Mouse (Mus musculus) myocyte (in vitro differentiated cells): ENCODE results near the gene Cisd2. TPM values are rescaled to one million over a fixed set of nuclear protein-coding genes. Genes with fewer than 3 reads are reported as not detected.

Experiments
- H3K27me3 ChIP-seq: one replicate; pipeline ENCODE4 v1.6.1; 2011; ENCODE audit not compliant: control insufficient read depth, insufficient read depth, insufficient read length
- H3K36me3 ChIP-seq: one replicate; pipeline ENCODE4 v1.6.1; 2011; ENCODE audit not compliant: control insufficient read depth, insufficient read depth
- H3K4me2 ChIP-seq: one replicate; pipeline ENCODE4 v1.6.1; 2011; ENCODE audit warnings: low read depth, control low read depth
- H3K4me3 ChIP-seq: one replicate; pipeline ENCODE4 v1.5.1; 2011; ENCODE audit warnings: mild to moderate bottlenecking, control low read depth, moderate library complexity
- H3K79me2 ChIP-seq: one replicate; pipeline ENCODE4 v1.6.1; 2011; ENCODE audit not compliant: control insufficient read depth, insufficient read depth
- H3ac ChIP-seq: one replicate; pipeline ENCODE4 v1.6.1; 2011; ENCODE audit not compliant: control insufficient read depth, insufficient read length
- CEBPB ChIP-seq: IDR thresholded peaks from 2 replicates; pipeline ENCODE4 v1.6.1; 2011; ENCODE audit warnings: mild to moderate bottlenecking, moderate library complexity; ENCODE audit not compliant: poor library complexity, insufficient read depth, severe bottlenecking
- E2F4 ChIP-seq: IDR thresholded peaks from one replicate; pipeline ENCODE4 v1.6.1; 2011; ENCODE audit warnings: mild to moderate bottlenecking, control low read depth, moderate library complexity; ENCODE audit not compliant: insufficient read depth
- MAX ChIP-seq: IDR thresholded peaks from one replicate; pipeline ENCODE4 v1.6.1; 2011; ENCODE audit warnings: low read depth, mild to moderate bottlenecking, control low read depth
- MYOD1 ChIP-seq, 3 experiments: IDR thresholded peaks; one replicate each; pipeline ENCODE4 v1.6.1; 2011; ENCODE audit warnings: control low read depth in 2 of 3, low read depth in 2 of 3, mild to moderate bottlenecking in 2 of 3, moderate library complexity in 1 of 3; ENCODE audit not compliant: insufficient read length in 2 of 3, control insufficient read depth in 1 of 3
- MYOG ChIP-seq, 3 experiments: IDR thresholded peaks; one replicate each; pipeline ENCODE4 v1.6.1; 2011; ENCODE audit warnings: control low read depth in 2 of 3, low read depth in 2 of 3, mild to moderate bottlenecking in 2 of 3; ENCODE audit not compliant: insufficient read length in 2 of 3, control insufficient read depth in 1 of 3, insufficient read depth in 1 of 3
- POLR2A ChIP-seq: IDR thresholded peaks from one replicate; pipeline ENCODE4 v1.6.1; 2011; ENCODE audit warnings: low read depth, mild to moderate bottlenecking, control low read depth, moderate library complexity; ENCODE audit not compliant: insufficient read length
- POLR2AphosphoS2 ChIP-seq: IDR thresholded peaks from one replicate; pipeline ENCODE4 v1.6.1; 2011; ENCODE audit warnings: low read depth, control low read depth; ENCODE audit not compliant: insufficient read length
- REST ChIP-seq: IDR thresholded peaks from one replicate; pipeline ENCODE4 v1.6.1; 2011; ENCODE audit warnings: mild to moderate bottlenecking, control low read depth, moderate library complexity; ENCODE audit not compliant: insufficient read depth, insufficient read length
- SRF ChIP-seq: IDR thresholded peaks from one replicate; pipeline ENCODE4 v1.6.1; 2011; ENCODE audit warnings: low read depth; ENCODE audit not compliant: control insufficient read depth, insufficient read length
- TCF12 ChIP-seq: IDR thresholded peaks from one replicate; pipeline ENCODE4 v1.6.1; 2011; ENCODE audit warnings: mild to moderate bottlenecking, control low read depth; ENCODE audit not compliant: poor library complexity, insufficient read depth, severe bottlenecking
- TCF3 ChIP-seq: IDR thresholded peaks from one replicate; pipeline ENCODE4 v1.6.1; 2011; ENCODE audit warnings: low read depth, control low read depth; ENCODE audit not compliant: insufficient read length
- USF1 ChIP-seq: IDR thresholded peaks from one replicate; pipeline ENCODE4 v1.6.1; 2011; ENCODE audit warnings: low read depth, mild to moderate bottlenecking, control low read depth, moderate library complexity
- polyA plus RNA-seq: library from polyadenylated mRNA; unstranded; fragments of >200 nt; fragmentation: generic; extraction: Trizol; gene quantifications from one replicate; pipeline ENCODE4 v1.2.1, GENCODE M21; 2012; ENCODE audit warnings: missing spikeins

Cisd2 gene
- polyA plus RNA-seq, 1 experiment = 10.8 TPM

DNA sequence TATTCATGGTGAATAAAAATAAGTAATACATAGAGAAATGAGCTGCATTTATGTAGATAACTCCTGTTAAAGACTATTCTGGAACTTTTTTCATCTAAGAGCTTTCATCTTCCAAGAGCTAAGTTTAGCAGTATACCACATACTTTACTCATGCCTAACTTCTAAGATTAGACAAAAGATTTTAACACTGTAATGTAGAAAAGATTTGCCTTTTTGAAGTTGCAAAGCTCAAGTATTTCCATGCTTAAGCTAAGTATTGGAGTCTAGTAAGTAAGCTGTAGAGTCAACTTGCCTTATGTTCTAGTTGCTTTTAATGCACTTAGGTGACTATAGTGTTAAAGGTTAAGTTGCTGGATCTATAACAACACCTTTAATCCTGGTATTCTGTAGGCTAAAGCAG is 35.3 kb upstream of the Cisd2 start:
- TF ChIP-seq TCF12 (no peak), MYOD1 (IDR thresholded peaks at IDR 0.05; ENCODE audit: control insufficient read depth in 1 of 3, insufficient read length in 2 of 3, low read depth in 2 of 3) (no peak), MYOG (IDR thresholded peaks at IDR 0.05; ENCODE audit: control insufficient read depth in 1 of 3, insufficient read depth in 1 of 3, insufficient read length in 2 of 3, low read depth in 2 of 3) (no peak), REST (no peak), TCF3 (no peak), SRF (no peak), CEBPB (no peak), MAX (no peak), USF1 (no peak), POLR2AphosphoS2 (no peak), E2F4 (no peak), POLR2A (no peak)
- Histone ChIP-seq H3K4me2 (no peak overlapping the region), H3K36me3 (peaks cover 78% of the 10 kb centered on the region), H3ac (no peak overlapping the region), H3K79me2 (peaks cover 53% of the 10 kb centered on the region), H3K4me3 (no peak overlapping the region), H3K27me3 (no peaks in the 10 kb centered on the region)

DNA sequence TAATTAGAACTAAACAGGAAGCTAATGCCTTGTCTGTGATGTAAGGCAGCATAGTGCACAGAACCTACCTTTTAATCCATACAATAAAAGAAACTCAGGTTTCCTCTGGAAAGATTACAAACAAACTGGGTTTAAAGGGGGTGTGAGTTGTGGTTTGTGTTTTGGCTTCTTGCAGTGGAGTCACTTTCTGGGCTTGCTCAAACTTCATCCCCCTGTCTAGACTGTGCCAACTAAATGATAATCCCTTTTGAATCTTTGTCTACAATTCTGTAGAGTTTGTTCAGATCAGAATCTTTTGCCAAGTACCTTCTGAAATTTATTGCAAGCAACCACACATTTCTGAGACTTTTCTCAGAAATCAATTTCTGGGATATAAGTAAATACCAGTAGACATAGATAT is 21.2 kb upstream of the Cisd2 start:
- peaks cover 100% of the 10 kb centered on the region for H3K79me2 ChIP-seq
- H3K27me3 ChIP-seq = no peaks in the 10 kb centered on the region
- no peak overlapping the region for H3ac ChIP-seq
- H3K4me3 ChIP-seq = no peak overlapping the region
- peak overlapping the region; percentile 8 for H3K4me2 ChIP-seq
- H3K36me3 ChIP-seq = peaks cover 65% of the 10 kb centered on the region
- TF ChIP-seq POLR2A (no peak), TCF12 (no peak), MAX (no peak), E2F4 (no peak), USF1 (no peak), SRF (no peak), POLR2AphosphoS2 (no peak)

- no peak overlapping the region for H3ac ChIP-seq
- peaks cover 63% of the 10 kb centered on the region for H3K79me2 ChIP-seq
- no peaks in the 10 kb centered on the region for H3K27me3 ChIP-seq
- peaks cover 40% of the 10 kb centered on the region for H3K36me3 ChIP-seq
- no peak for TF ChIP-seq POLR2AphosphoS2
- TF ChIP-seq REST = no peak
- 0 out of 2 replicates have a peak, but pooled peaks have one; percentile 22 for TF ChIP-seq CEBPB
- no peak for TF ChIP-seq TCF12
- TF ChIP-seq TCF3 = no peak
- peak overlapping the region; percentile 70 for H3K4me2 ChIP-seq
- peak overlapping the region; percentile 98 for H3K4me3 ChIP-seq
Observed at GRCm38 (mm10) chr3:135440621-135441020, 16.9 kb upstream of the Cisd2 start.

- Histone ChIP-seq H3K36me3 (peaks cover 37% of the 10 kb centered on the region), H3K79me2 (peaks cover 59% of the 10 kb centered on the region), H3ac (peak overlapping the region; percentile 94), H3K27me3 (no peaks in the 10 kb centered on the region), H3K4me3 (peak overlapping the region; percentile 98), H3K4me2 (peak overlapping the region; percentile 70)
- TF ChIP-seq REST = no peak
- no peak for TF ChIP-seq SRF
- TF ChIP-seq POLR2AphosphoS2 = peak; percentile 79
- 0 out of 2 replicates have a peak, but pooled peaks have one; percentile 9 for TF ChIP-seq CEBPB
- TF ChIP-seq TCF12 = no peak
- peak; percentile 61 for TF ChIP-seq POLR2A
- TF ChIP-seq USF1 = no peak
- TF ChIP-seq E2F4 = no peak
- TF ChIP-seq TCF3 = no peak
- TF ChIP-seq MYOD1 (IDR thresholded peaks at IDR 0.05; ENCODE audit: control insufficient read depth in 1 of 3, insufficient read length in 2 of 3, low read depth in 2 of 3) = no peak
- no peak for TF ChIP-seq MAX
- no peak for TF ChIP-seq MYOG (IDR thresholded peaks at IDR 0.05; ENCODE audit: control insufficient read depth in 1 of 3, insufficient read depth in 1 of 3, insufficient read length in 2 of 3, low read depth in 2 of 3)
Observed at GRCm38 (mm10) chr3:135440221-135440620, 16.5 kb upstream of the Cisd2 start.

GRCm38 (mm10) chr3:135439651-135440050 is 15.9 kb upstream of the Cisd2 start:
- peaks cover 31% of the 10 kb centered on the region for H3K36me3 ChIP-seq
- no peak for TF ChIP-seq MYOD1 (IDR thresholded peaks at IDR 0.05; ENCODE audit: control insufficient read depth in 1 of 3, insufficient read length in 2 of 3, low read depth in 2 of 3)
- no peak for TF ChIP-seq CEBPB
- no peak for TF ChIP-seq REST
- TF ChIP-seq TCF3 = no peak
- no peak for TF ChIP-seq SRF
- no peak for TF ChIP-seq POLR2A
- TF ChIP-seq USF1 = no peak
- no peak for TF ChIP-seq MAX
- no peak for TF ChIP-seq TCF12
- TF ChIP-seq POLR2AphosphoS2 = no peak
- TF ChIP-seq E2F4 = no peak
- no peak for TF ChIP-seq MYOG (IDR thresholded peaks at IDR 0.05; ENCODE audit: control insufficient read depth in 1 of 3, insufficient read depth in 1 of 3, insufficient read length in 2 of 3, low read depth in 2 of 3)

More at GRCm38 (mm10) chr3:135439651-135440050, 15.9 kb upstream of the Cisd2 start:
- Histone ChIP-seq H3K27me3 (no peaks in the 10 kb centered on the region), H3ac (peak overlapping the region; percentile 94), H3K4me2 (peak overlapping the region; percentile 70), H3K79me2 (peaks cover 53% of the 10 kb centered on the region), H3K4me3 (peak overlapping the region; percentile 98)
